Mouse (Mus musculus) olfactory bulb, adult 2 months (tissue): ENCODE measurements around the gene Tbl3. TPM values are rescaled to one million over a fixed set of nuclear protein-coding genes. Genes with fewer than 3 reads are reported as not detected.

ENCODE experiments used
- H3K27ac ChIP-seq: fragments of 200-500 bp; 2 replicates; pipeline ENCODE4 v1.5.1; 2012; ENCODE audit warnings: low read depth, low read length; ENCODE audit not compliant: insufficient read depth
- H3K4me1 ChIP-seq: fragments of 200-500 bp; 2 replicates; pipeline ENCODE4 v1.6.1; 2012; ENCODE audit warnings: low read length; ENCODE audit not compliant: control insufficient read depth, insufficient read depth
- H3K4me3 ChIP-seq: fragments of 200-500 bp; 2 replicates; pipeline ENCODE4 v1.5.1; 2012; ENCODE audit warnings: mild to moderate bottlenecking, low read depth, low read length, moderate library complexity; ENCODE audit not compliant: insufficient read depth
- CTCF ChIP-seq: fragments of 200-500 bp; IDR thresholded peaks from 2 replicates; pipeline ENCODE4 v1.5.1; 2012; ENCODE audit warnings: low read depth, mild to moderate bottlenecking, low read length, moderate library complexity; ENCODE audit not compliant: insufficient read depth
- POLR2A ChIP-seq: fragments of 200-500 bp; IDR thresholded peaks from 2 replicates; pipeline ENCODE4 v1.6.1; 2012; ENCODE audit warnings: mild to moderate bottlenecking, low read depth, low read length, moderate library complexity; ENCODE audit not compliant: insufficient read depth
- WGBS: fragments of 180-500 bp; shearing (Covaris S2); methylation state at CpG from one replicate; pipeline ENCODE4 v1.1.7; 2018; 5-methylcytosine and 5-hydroxymethylcytosine counted together
- polyA plus RNA-seq: library from polyadenylated mRNA; stranded (reverse); fragments of >200 nt; gene quantifications from 2 replicates; pipeline ENCODE4 v1.2.4, GENCODE M21; 2012; ENCODE audit warnings: low replicate concordance; ENCODE audit not compliant: missing spikeins, insufficient read depth, insufficient read length

Tbl3 gene
- polyA plus RNA-seq, 1 experiment = not detected

- Histone ChIP-seq H3K4me3 (no peak overlapping the region), H3K27ac (no peak overlapping the region), H3K4me1 (0 out of 2 replicates have a peak, but pooled peaks cover 3% of the 10 kb centered on the region)
- 80% methylated on average over 14 of the region's 14 CpGs for WGBS
- no peak for TF ChIP-seq CTCF
- no peak for TF ChIP-seq POLR2A
Measured at GRCm38 (mm10) chr17:24730787-24731186, 23.3 kb upstream of the Tbl3 start.

GRCm38 (mm10) chr17:24729067-24729466, 21.6 kb upstream of the Tbl3 start:
- H3K4me3 ChIP-seq = no peak overlapping the region
- 73% methylated on average over 6 of the region's 6 CpGs for WGBS
- 0 out of 2 replicates have a peak, but pooled peaks cover 3% of the 10 kb centered on the region for H3K4me1 ChIP-seq
- TF ChIP-seq POLR2A (no peak), CTCF (no peak)
- H3K27ac ChIP-seq = no peak overlapping the region

- Histone ChIP-seq H3K4me1 (0 out of 2 replicates have a peak, but pooled peaks cover 3% of the 10 kb centered on the region), H3K4me3 (no peak overlapping the region), H3K27ac (no peak overlapping the region)
- no peak for TF ChIP-seq CTCF
- no peak for TF ChIP-seq POLR2A
- 76% methylated on average over 17 of the region's 17 CpGs for WGBS
Measured at GRCm38 (mm10) chr17:24728184-24728583, 20.7 kb upstream of the Tbl3 start.

- WGBS = 81% methylated on average over 2 of the region's 2 CpGs
- H3K4me3 ChIP-seq = no peak within 1 kb of the TSS
- TF ChIP-seq CTCF = no peak
- TF ChIP-seq POLR2A = no peak
- no peak within 1 kb of the TSS for H3K27ac ChIP-seq
- H3K4me1 ChIP-seq = peaks cover 5% of the 10 kb centered on the region
Measured at GRCm38 (mm10) chr17:24727618-24728017, 20.2 kb upstream of the Tbl3 start, which contains the start of gene Rpl3l. Rpl3l (plus strand) TSS chr17:24727820.

- H3K27ac ChIP-seq = no peak overlapping the region
- peaks cover 10% of the 10 kb centered on the region for H3K4me1 ChIP-seq
- no peak for TF ChIP-seq POLR2A
- no peak overlapping the region for H3K4me3 ChIP-seq
- WGBS = 70% methylated on average over 3 of the region's 3 CpGs
Measured at GRCm38 (mm10) chr17:24725637-24726390, 18.4 kb upstream of the Tbl3 start.

GRCm38 (mm10) chr17:24724184-24724583, 16.7 kb upstream of the Tbl3 start, which contains the start of gene Ndufb10:
Ndufb10 (minus strand) TSS chr17:24724478.
- H3K4me3 ChIP-seq = peak within 1 kb of the TSS; percentile 77
- WGBS = under 1% methylated on average over 30 of the region's 30 CpGs
- peak; percentile 90 for TF ChIP-seq POLR2A
- peak; percentile 51; the same call in 1 of the 2 replicates for TF ChIP-seq CTCF
- H3K27ac ChIP-seq = peak within 1 kb of the TSS; percentile 87
- H3K4me1 ChIP-seq = peaks cover 10% of the 10 kb centered on the region

- H3K27ac ChIP-seq = peak overlapping the region; percentile 87
- under 1% methylated on average over 15 of the region's 15 CpGs for WGBS
- TF ChIP-seq CTCF (no peak), POLR2A (no peak)
- H3K4me3 ChIP-seq = peak overlapping the region; percentile 77
- H3K4me1 ChIP-seq = peaks cover 10% of the 10 kb centered on the region
Measured at GRCm38 (mm10) chr17:24723881-24724180, 16.4 kb upstream of the Tbl3 start.

- peaks cover 10% of the 10 kb centered on the region for H3K4me1 ChIP-seq
- H3K4me3 ChIP-seq = peak overlapping the region; percentile 77
- H3K27ac ChIP-seq = no peak overlapping the region; the same call in 1 of the 2 replicates
- TF ChIP-seq POLR2A (no peak), CTCF (no peak)
- WGBS = under 1% methylated on average over 12 of the region's 12 CpGs
Measured at GRCm38 (mm10) chr17:24723122-24723880, 15.8 kb upstream of the Tbl3 start.
